Mouse (Mus musculus) heart, embryonic 14.5 days (tissue): ENCODE data around the gene Stard7. TPM values are rescaled to one million over a fixed set of nuclear protein-coding genes. Genes with fewer than 3 reads are reported as not detected.

ENCODE experiments used
- ATAC-seq: fragments of 200-750 bp; cut with Nextera tagmentation; 2 replicates; pipeline ENCODE4 v1.8.0; 2017; ENCODE audit warnings: low read depth, moderate TSS enrichment; ENCODE audit not compliant: insufficient number of reproducible peaks, insufficient read depth, low FRiP score
- H3K27ac ChIP-seq, 2 experiments: fragments of 200-500 bp in 1 of 2; fragments of 300-500 bp in 1 of 2; sonication (generic) in 1 of 2; replicated peaks in 1 of 2; 2 replicates each; pipeline ENCODE4 v1.5.1; 2012 to 2014; ENCODE audit warnings: low read depth in 2 of 2, low read length in 2 of 2, control low read depth in 1 of 2, mild to moderate bottlenecking in 1 of 2, mixed read lengths in 1 of 2; ENCODE audit not compliant: control insufficient read depth in 1 of 2, insufficient read depth in 1 of 2
- H3K27me3 ChIP-seq: fragments of 300-500 bp; sonication (generic); 2 replicates; pipeline ENCODE4 v1.6.1; 2014; ENCODE audit warnings: mild to moderate bottlenecking, low read length, control low read depth; ENCODE audit not compliant: control insufficient read depth, insufficient read depth
- H3K36me3 ChIP-seq: fragments of 300-500 bp; sonication (generic); 2 replicates; pipeline ENCODE4 v1.6.1; 2014; ENCODE audit warnings: mild to moderate bottlenecking, control low read depth, low read length, mixed read lengths; ENCODE audit not compliant: control insufficient read depth, insufficient read depth
- H3K4me1 ChIP-seq, 2 experiments: fragments of 200-500 bp in 1 of 2; fragments of 300-500 bp in 1 of 2; sonication (generic) in 1 of 2; 2 replicates each; pipeline ENCODE4 v1.6.1; 2012 to 2014; ENCODE audit warnings: low read length in 2 of 2, control low read depth in 1 of 2, mixed read lengths in 1 of 2; ENCODE audit not compliant: control insufficient read depth in 2 of 2, insufficient read depth in 2 of 2
- H3K4me2 ChIP-seq: fragments of 300-500 bp; sonication (generic); 2 replicates; pipeline ENCODE4 v1.6.1; 2014; ENCODE audit warnings: mild to moderate bottlenecking, low read length
- H3K4me3 ChIP-seq, 2 experiments: fragments of 200-500 bp in 1 of 2; fragments of 300-500 bp in 1 of 2; sonication (generic) in 1 of 2; 2 replicates each; pipeline ENCODE4 v1.5.1; 2012 to 2014; ENCODE audit warnings: low read length in 2 of 2, mild to moderate bottlenecking in 2 of 2, control low read depth in 1 of 2, low read depth in 1 of 2, moderate library complexity in 1 of 2; ENCODE audit not compliant: control insufficient read depth in 1 of 2, insufficient read depth in 1 of 2
- H3K9ac ChIP-seq: fragments of 300-500 bp; sonication (generic); 2 replicates; pipeline ENCODE4 v1.6.1; 2014; ENCODE audit warnings: mild to moderate bottlenecking, low read length
- H3K9me3 ChIP-seq: fragments of 300-500 bp; sonication (generic); 2 replicates; pipeline ENCODE4 v1.6.1; 2016; ENCODE audit warnings: low read length, control low read depth; ENCODE audit not compliant: control insufficient read depth
- WGBS: fragments of 180-500 bp; shearing (Covaris S2); extraction: QIAGEN DNeasy Blood & Tissue Kit; methylation state at CpG from one replicate; pipeline ENCODE4 v1.1.7; 2014; 5-methylcytosine and 5-hydroxymethylcytosine counted together
- polyA plus RNA-seq: library from polyadenylated mRNA; unstranded; fragments of >200 nt; fragmentation: Nextera tagmentation; extraction: Ambion mirVana; gene quantifications from 2 replicates; pipeline ENCODE4 v1.2.1, GENCODE M21; 2014

Gene Stard7
- polyA plus RNA-seq, 1 experiment from 2014 or later: 128 TPM

DNA sequence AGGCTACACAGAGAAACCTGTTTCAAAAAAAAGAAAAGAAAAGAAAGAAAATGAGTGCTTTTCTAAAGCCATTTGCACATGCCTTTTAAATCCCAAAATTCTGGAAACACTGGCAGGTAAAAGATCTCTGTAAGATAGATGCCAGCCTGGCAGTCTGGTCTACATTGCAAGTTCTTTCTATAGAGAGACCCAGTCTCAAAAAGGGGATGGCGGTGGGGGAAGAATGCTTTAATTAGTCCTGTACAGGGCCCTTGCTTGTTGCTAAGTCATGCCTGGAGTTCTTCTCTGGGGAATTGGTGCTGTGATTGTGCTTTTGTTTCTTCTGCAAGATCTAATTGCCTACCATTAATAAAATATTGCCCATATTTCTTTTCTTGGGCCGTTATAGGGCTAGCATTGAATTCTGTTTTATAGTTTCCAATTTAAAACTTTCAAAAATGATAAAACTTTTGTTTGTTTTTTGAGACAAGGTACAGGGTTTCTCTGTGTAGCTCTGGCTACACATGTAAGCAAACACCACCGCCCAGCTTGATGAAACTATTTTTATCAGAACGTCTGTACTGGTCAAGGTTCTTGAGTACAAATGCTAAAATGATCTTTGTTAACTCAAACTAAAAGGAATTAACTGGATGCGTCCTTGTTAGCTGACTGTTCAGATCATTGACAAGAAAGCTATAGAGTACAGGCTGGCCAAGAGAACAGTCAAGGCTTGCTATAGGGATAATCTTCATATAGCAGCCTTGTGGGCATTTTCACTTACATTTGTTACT is 5.7 kb downstream of the Stard7 start:
- Histone ChIP-seq H3K4me2 (no peak overlapping the region), H3K27ac (0 out of 4 replicates have a peak overlapping the region, but pooled peaks of 1 of the 2 experiments have one; percentile 24), H3K9me3 (no peaks in the 10 kb centered on the region), H3K4me1 (peaks cover 2 to 24% of the 10 kb centered on the region in 2 experiments), H3K36me3 (peaks cover 6% of the 10 kb centered on the region; the same call in 1 of the 2 replicates), H3K27me3 (no peaks in the 10 kb centered on the region), H3K9ac (no peak overlapping the region), H3K4me3 (no peak overlapping the region)
- ATAC-seq: no peak
- WGBS: 56% methylated on average over 5 of the region's 5 CpGs

- Histone ChIP-seq H3K4me2 (no peak overlapping the region), H3K9me3 (no peaks in the 10 kb centered on the region), H3K36me3 (no peaks in the 10 kb centered on the region), H3K4me1 (peaks cover 2 to 24% of the 10 kb centered on the region in 2 experiments), H3K27ac (no peak overlapping the region), H3K9ac (no peak overlapping the region), H3K27me3 (no peaks in the 10 kb centered on the region), H3K4me3 (no peak overlapping the region)
- no peak for ATAC-seq
Measured at GRCm38 (mm10) chr2:127278162-127278561, 8.1 kb downstream of the Stard7 start.

GRCm38 (mm10) chr2:127292250-127292649 is 22.2 kb downstream of the Stard7 start:
- Histone ChIP-seq H3K4me3 (no peak overlapping the region), H3K27me3 (no peaks in the 10 kb centered on the region), H3K9me3 (no peaks in the 10 kb centered on the region), H3K4me1 (no peaks in the 10 kb centered on the region), H3K36me3 (peaks cover 88% of the 10 kb centered on the region), H3K27ac (no peak overlapping the region), H3K9ac (no peak overlapping the region), H3K4me2 (no peak overlapping the region)
- WGBS: 48% methylated on average over 4 of the region's 4 CpGs
- no peak for ATAC-seq

GRCm38 (mm10) chr2:127297001-127297805 is 27.2 kb downstream of the Stard7 start:
- Histone ChIP-seq H3K9me3 (no peaks in the 10 kb centered on the region), H3K4me3 (no peak overlapping the region), H3K4me1 (no peaks in the 10 kb centered on the region), H3K9ac (no peak overlapping the region), H3K36me3 (peaks cover 99% of the 10 kb centered on the region), H3K4me2 (no peak overlapping the region), H3K27ac (no peak overlapping the region), H3K27me3 (no peaks in the 10 kb centered on the region)
- no peak for ATAC-seq
- 97% methylated on average over 7 of the region's 7 CpGs for WGBS

DNA sequence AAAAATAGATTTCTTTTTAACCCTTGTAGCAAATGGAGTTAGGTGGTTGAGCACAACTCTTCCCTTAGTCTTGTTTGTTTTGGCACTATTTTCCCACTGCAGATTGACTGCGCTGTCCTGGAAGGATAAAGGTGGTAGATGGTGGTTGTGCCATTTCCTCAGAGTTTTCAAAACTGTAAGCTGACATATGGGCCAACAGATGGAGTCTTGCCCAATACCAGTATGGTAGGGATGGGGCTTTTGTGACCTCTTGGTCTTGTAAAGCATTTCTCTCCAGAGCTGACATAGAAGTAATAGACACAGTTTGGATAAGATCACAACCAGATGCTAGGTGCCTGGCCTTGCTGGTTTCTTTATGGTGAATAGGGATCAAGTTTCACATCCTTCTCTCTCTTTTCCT is 28.0 kb downstream of the Stard7 start:
- H3K27ac ChIP-seq: no peak overlapping the region
- H3K36me3 ChIP-seq: peaks cover 92% of the 10 kb centered on the region
- no peak overlapping the region for H3K4me2 ChIP-seq
- no peak for ATAC-seq
- H3K4me3 ChIP-seq: no peak overlapping the region
- H3K9me3 ChIP-seq: no peaks in the 10 kb centered on the region
- no peak overlapping the region for H3K9ac ChIP-seq
- WGBS: 97% methylated on average over 1 of the region's 1 CpGs
- H3K4me1 ChIP-seq: no peaks in the 10 kb centered on the region
- no peaks in the 10 kb centered on the region for H3K27me3 ChIP-seq

GRCm38 (mm10) chr2:127300701-127301100 is 30.7 kb downstream of the Stard7 start:
- Histone ChIP-seq H3K4me3 (no peak overlapping the region), H3K27me3 (no peaks in the 10 kb centered on the region), H3K4me2 (no peak overlapping the region), H3K4me1 (no peaks in the 10 kb centered on the region), H3K9me3 (no peaks in the 10 kb centered on the region), H3K27ac (0 out of 4 replicates have a peak overlapping the region, but pooled peaks of 1 of the 2 experiments have one; percentile 19), H3K36me3 (peaks cover 66% of the 10 kb centered on the region), H3K9ac (no peak overlapping the region)
- 70% methylated on average over 3 of the region's 3 CpGs for WGBS
- ATAC-seq: no peak

DNA sequence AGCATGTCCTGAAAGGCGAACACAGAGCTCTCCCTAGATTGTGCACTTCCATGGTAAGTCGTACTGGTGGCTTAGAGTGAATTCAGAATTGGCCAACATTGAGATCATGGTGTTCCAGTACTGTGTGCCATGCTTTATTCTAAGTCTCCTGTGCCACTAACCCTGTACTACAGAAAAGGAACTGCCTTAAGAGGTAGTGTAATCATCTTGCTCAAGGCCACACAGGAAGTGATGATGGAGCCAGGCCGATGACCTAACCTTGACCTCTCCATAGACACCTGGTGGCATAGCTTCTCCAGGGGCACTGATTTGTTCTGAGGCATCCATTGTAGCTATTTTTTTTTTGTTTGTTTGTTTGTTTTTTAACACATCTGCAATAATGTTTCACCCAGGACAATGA is 31.9 kb downstream of the Stard7 start:
- ATAC-seq: no peak
- H3K36me3 ChIP-seq: peaks cover 54% of the 10 kb centered on the region
- H3K9ac ChIP-seq: no peak overlapping the region
- H3K27me3 ChIP-seq: no peaks in the 10 kb centered on the region
- no peak overlapping the region for H3K4me3 ChIP-seq
- no peaks in the 10 kb centered on the region for H3K9me3 ChIP-seq
- no peaks in the 10 kb centered on the region for H3K4me1 ChIP-seq
- no peak overlapping the region for H3K4me2 ChIP-seq
- 86% methylated on average over 3 of the region's 3 CpGs for WGBS
- H3K27ac ChIP-seq: no peak overlapping the region
